8 mouse cellular contexts compared by ENCODE assay signal in the genomic region with DNA sequence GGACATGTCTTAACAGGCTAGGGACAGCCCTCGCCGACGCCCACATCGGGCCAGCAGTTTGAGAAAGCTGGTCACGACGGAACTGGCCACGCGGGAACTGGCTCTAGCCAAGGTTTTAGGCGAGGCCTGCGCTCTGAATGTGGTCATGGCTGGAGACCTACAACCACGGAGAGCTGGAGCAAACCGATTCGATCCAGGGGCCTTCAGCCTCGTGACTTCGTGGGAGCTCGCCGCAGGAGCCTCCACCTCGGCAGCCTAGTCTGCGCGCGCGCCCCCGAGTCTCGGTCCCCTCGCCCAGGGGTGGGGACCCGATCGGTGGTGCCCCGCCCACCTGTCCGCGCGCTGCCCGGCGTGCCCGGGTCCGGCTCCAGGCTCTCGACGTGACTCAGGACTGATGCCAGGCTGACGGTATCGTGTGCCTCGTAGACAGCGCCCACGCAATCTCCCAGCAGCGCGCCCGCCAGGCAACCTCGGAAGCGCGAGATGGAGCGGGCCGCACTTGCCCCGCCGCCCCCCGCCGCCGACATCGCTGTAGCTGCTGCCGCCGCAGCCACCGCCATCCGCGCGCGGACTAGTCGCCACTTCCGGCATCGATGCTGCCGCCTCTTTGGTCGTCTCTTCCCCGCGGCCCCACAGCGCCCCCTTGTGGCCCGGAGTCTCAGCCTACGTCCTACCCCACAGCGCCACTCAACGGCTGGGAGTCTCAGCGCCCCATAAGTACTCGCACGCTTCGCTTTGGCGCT. TPM values are rescaled to one million over a fixed set of nuclear protein-coding genes. Genes with fewer than 3 reads are reported as not detected.
A peak's percentile ranks its signal among the peaks of the same experiment; 100 is the strongest.
DNase-seq lines count a peak whose midpoint lies in the region; ATAC-seq and TF ChIP-seq lines count a peak whose summit lies in the region.

Adprhl2 (minus strand) TSS at position 593 of the 743 bp plus-strand sequence.

- TF ChIP-seq POLR2A in bone marrow macrophage, adult 2 months (IDR thresholded peaks at IDR 0.05; ENCODE audit: borderline replicate concordance, low read depth, low read length), result no peak
- peak; percentile 62 for TF ChIP-seq POLR2A in embryonic fibroblast, embryonic 13.5 days (IDR thresholded peaks at IDR 0.05; ENCODE audit: low read depth, low read length)

- peak; percentile 98 for DNase-seq in A20 (ENCODE audit: low read depth, low spot score)
- peak; percentile 97 for DNase-seq in heart, embryonic 10.5 days (ENCODE audit: low spot score)
- DNase-seq in liver, result peak; percentile 98
- DNase-seq in spleen, postnatal 4 days (ENCODE audit: low spot score in 2 of 2), result peak; percentile 99 to 100

- ATAC-seq in kidney, embryonic 15.5 days (replicated peaks; ENCODE audit: low FRiP score), result peak; percentile 74
- ATAC-seq in monocyte, adult 5-6 weeks (replicated peaks; ENCODE audit: insufficient number of reproducible peaks, low FRiP score, low TSS enrichment, poor library complexity, severe bottlenecking), result peak; percentile 88

- TF ChIP-seq CTCF in bone marrow macrophage, adult 2 months (IDR thresholded peaks at IDR 0.05; ENCODE audit: low read depth, low read length), result peak; percentile 99
- peak; percentile 100 for TF ChIP-seq CTCF in embryonic fibroblast, embryonic 13.5 days (IDR thresholded peaks at IDR 0.05; ENCODE audit: borderline replicate concordance, insufficient read depth, low read length)

- H3K4me1 ChIP-seq in bone marrow macrophage, adult 2 months (ENCODE audit: control insufficient read depth, insufficient read depth, low read length), result peaks cover 7% of the 10 kb centered on the region
- H3K4me1 ChIP-seq in embryonic fibroblast, embryonic 13.5 days (ENCODE audit: control insufficient read depth, insufficient read depth, low read length), result no peaks in the 10 kb centered on the region
- H3K4me1 ChIP-seq in heart, embryonic 10.5 days, result peaks cover 33% of the 10 kb centered on the region
- peaks cover 34% of the 10 kb centered on the region for H3K4me1 ChIP-seq in kidney, embryonic 15.5 days

- peaks cover 41% of the 10 kb centered on the region for H3K27me3 ChIP-seq in heart, embryonic 10.5 days (ENCODE audit: insufficient read depth, poor library complexity, severe bottlenecking)
- H3K27me3 ChIP-seq in kidney, embryonic 15.5 days, result peaks cover 22% of the 10 kb centered on the region

- H3K36me3 ChIP-seq in heart, embryonic 10.5 days, result peaks cover 30% of the 10 kb centered on the region
- H3K36me3 ChIP-seq in kidney, embryonic 15.5 days, result peaks cover 31% of the 10 kb centered on the region

- H3K27ac ChIP-seq in bone marrow macrophage, adult 2 months (ENCODE audit: insufficient read depth, low read depth, low read length), result peak within 1 kb of the TSS; percentile 61
- H3K27ac ChIP-seq in embryonic fibroblast, embryonic 13.5 days (ENCODE audit: insufficient read depth, low read length), result peak within 1 kb of the TSS; percentile 71
- peak within 1 kb of the TSS; percentile 93 for H3K27ac ChIP-seq in heart, embryonic 10.5 days
- H3K27ac ChIP-seq in kidney, embryonic 15.5 days, result peak within 1 kb of the TSS; percentile 87

- H3K9me3 ChIP-seq in heart, embryonic 10.5 days, result no peaks in the 10 kb centered on the region
- H3K9me3 ChIP-seq in kidney, embryonic 15.5 days (replicated peaks), result no peaks in the 10 kb centered on the region

- peak within 1 kb of the TSS; percentile 85 for H3K4me2 ChIP-seq in kidney, embryonic 15.5 days

- under 1% methylated on average over 80 of the region's 80 CpGs for WGBS in heart, embryonic 10.5 days
- WGBS in kidney, embryonic 15.5 days, result under 1% methylated on average over 80 of the region's 80 CpGs

- peak within 1 kb of the TSS; percentile 77 for H3K4me3 ChIP-seq in bone marrow macrophage, adult 2 months (ENCODE audit: insufficient read depth, low read length)
- peak within 1 kb of the TSS; percentile 74 for H3K4me3 ChIP-seq in embryonic fibroblast, embryonic 13.5 days (ENCODE audit: insufficient read depth, low read length)
- H3K4me3 ChIP-seq in heart, embryonic 10.5 days, result peak within 1 kb of the TSS; percentile 89
- H3K4me3 ChIP-seq in kidney, embryonic 15.5 days (replicated peaks), result peak within 1 kb of the TSS; percentile 92

- H3K9ac ChIP-seq in kidney, embryonic 15.5 days, result peak within 1 kb of the TSS; percentile 86

RNA-seq across cellular contexts. Expression of gene Adprhl2, which starts in this region (rescaled TPM):
- 16.1 and 16.9 TPM in 2 replicates for polyA plus RNA-seq in bone marrow macrophage, adult 2 months (2012; ENCODE audit: insufficient read depth, insufficient read length, missing spikeins)
- 15.9 and 16.7 TPM in 2 replicates for polyA plus RNA-seq in embryonic fibroblast, embryonic 13.5 days (2011; ENCODE audit: insufficient read length, low read depth, missing spikeins)
- 53.1 and 68.9 TPM in 2 replicates for polyA plus RNA-seq in heart, embryonic 10.5 days (2016; fragmentation: Nextera tagmentation; extraction: Ambion mirVana)
- 74.4 and 81.1 TPM in 2 replicates for polyA plus RNA-seq in kidney, embryonic 15.5 days (2015; fragmentation: Nextera tagmentation; extraction: Ambion mirVana)
- total RNA-seq in monocyte, adult 5-6 weeks (2017), result 15.0 to 25.8 TPM (median 21.0 TPM) in 3 replicates

Comparison
In these comparisons a context has a peak if more than half of its experiments do, and no peak if none do; other contexts are left out.
1. Peak in every context shown above with its lines: DNase-seq, ATAC-seq, H3K4me3 ChIP-seq and H3K27ac ChIP-seq.